Mouse (Mus musculus) midbrain, embryonic 10.5 days (tissue): ENCODE measurements around the gene Pqlc2. TPM values are rescaled to one million over a fixed set of nuclear protein-coding genes. Genes with fewer than 3 reads are reported as not detected.

Experiments
- DNase-seq: peaks from one replicate; pipeline ENCODE4 v3.0.0-alpha.2; 2017; ENCODE audit warnings: low spot score
- H3K27ac ChIP-seq: fragments of 300-500 bp; sonication (generic); replicated peaks from 2 replicates; pipeline ENCODE4 v1.5.1; 2016; ENCODE audit warnings: mild to moderate bottlenecking
- H3K27me3 ChIP-seq: fragments of 300-500 bp; sonication (generic); 2 replicates; pipeline ENCODE4 v1.6.1; 2016; ENCODE audit warnings: low read depth, mild to moderate bottlenecking; ENCODE audit not compliant: poor library complexity, severe bottlenecking
- H3K36me3 ChIP-seq: fragments of 300-500 bp; sonication (generic); 2 replicates; pipeline ENCODE4 v1.6.1; 2016; ENCODE audit warnings: mild to moderate bottlenecking, moderate library complexity
- H3K4me1 ChIP-seq: fragments of 300-500 bp; sonication (generic); 2 replicates; pipeline ENCODE4 v1.6.1; 2016
- H3K4me3 ChIP-seq: fragments of 300-500 bp; sonication (generic); 2 replicates; pipeline ENCODE4 v1.5.1; 2016; ENCODE audit warnings: mild to moderate bottlenecking, moderate library complexity
- H3K9me3 ChIP-seq: fragments of 300-500 bp; sonication (generic); replicated peaks from 2 replicates; pipeline ENCODE4 v1.6.1; 2016; ENCODE audit warnings: mild to moderate bottlenecking
- WGBS: fragments of 180-500 bp; shearing (Covaris S2); methylation state at CpG from one replicate; pipeline ENCODE4 v1.1.7; 2016; 5-methylcytosine and 5-hydroxymethylcytosine counted together
- polyA plus RNA-seq: library from polyadenylated mRNA; unstranded; fragments of >200 nt; fragmentation: Nextera tagmentation; extraction: Ambion mirVana; gene quantifications from 2 replicates; pipeline ENCODE4 v1.2.1, GENCODE M21; 2016

Gene Pqlc2
- polyA plus RNA-seq, 1 experiment from 2014 or later: 15.9 TPM

- no peak for DNase-seq
- peaks cover 26% of the 10 kb centered on the region for H3K27me3 ChIP-seq
- WGBS: 81% methylated on average over 6 of the region's 9 CpGs
- no peaks in the 10 kb centered on the region for H3K9me3 ChIP-seq
- H3K36me3 ChIP-seq: no peaks in the 10 kb centered on the region
- peaks cover 10% of the 10 kb centered on the region; the same call in 1 of the 2 replicates for H3K4me1 ChIP-seq
- no peak overlapping the region for H3K4me3 ChIP-seq
- no peak overlapping the region for H3K27ac ChIP-seq
Measured at GRCm38 (mm10) chr4:139334631-139335295, 24.3 kb upstream of the Pqlc2 start.

- Histone ChIP-seq H3K36me3 (no peaks in the 10 kb centered on the region), H3K4me3 (peak overlapping the region; percentile 38), H3K27me3 (peaks cover 9% of the 10 kb centered on the region), H3K4me1 (peaks cover 5% of the 10 kb centered on the region; the same call in 1 of the 2 replicates), H3K27ac (0 out of 2 replicates have a peak overlapping the region, but pooled peaks have one; percentile 2), H3K9me3 (no peaks in the 10 kb centered on the region)
- WGBS: 8% methylated on average over 10 of the region's 10 CpGs
- DNase-seq: peak; percentile 76
Measured at GRCm38 (mm10) chr4:139330605-139331004, 20.1 kb upstream of the Pqlc2 start.

GRCm38 (mm10) chr4:139319740-139320139 lies 9.2 kb upstream of the Pqlc2 start:
- Histone ChIP-seq H3K27ac (no peak overlapping the region), H3K36me3 (peaks cover 48% of the 10 kb centered on the region)
- 91% methylated on average over 4 of the region's 4 CpGs for WGBS

GRCm38 (mm10) chr4:139318449-139318848 lies 7.9 kb upstream of the Pqlc2 start:
- no peaks in the 10 kb centered on the region for H3K4me1 ChIP-seq
- H3K36me3 ChIP-seq: peaks cover 59% of the 10 kb centered on the region
- H3K27ac ChIP-seq: no peak overlapping the region
- no peak for DNase-seq
- WGBS: 95% methylated on average over 11 of the region's 11 CpGs
- no peaks in the 10 kb centered on the region for H3K27me3 ChIP-seq
- H3K9me3 ChIP-seq: no peaks in the 10 kb centered on the region
- H3K4me3 ChIP-seq: no peak overlapping the region

More at GRCm38 (mm10) chr4:139319740-139320139, 9.2 kb upstream of the Pqlc2 start:
- no peak overlapping the region for H3K4me3 ChIP-seq
- H3K9me3 ChIP-seq: no peaks in the 10 kb centered on the region
- no peak for DNase-seq
- H3K27me3 ChIP-seq: no peaks in the 10 kb centered on the region
- H3K4me1 ChIP-seq: no peaks in the 10 kb centered on the region

GRCm38 (mm10) chr4:139312632-139313031 lies 2.1 kb upstream of the Pqlc2 start:
- H3K4me1 ChIP-seq: peaks cover 32% of the 10 kb centered on the region
- H3K4me3 ChIP-seq: no peak overlapping the region
- peak; percentile 35 for DNase-seq
- H3K36me3 ChIP-seq: peaks cover 38% of the 10 kb centered on the region
- WGBS: 50% methylated on average over 4 of the region's 4 CpGs
- no peak overlapping the region for H3K27ac ChIP-seq
- no peaks in the 10 kb centered on the region for H3K9me3 ChIP-seq
- H3K27me3 ChIP-seq: peaks cover 30% of the 10 kb centered on the region

GRCm38 (mm10) chr4:139311707-139312106 lies 1.2 kb upstream of the Pqlc2 start:
- WGBS: 22% methylated on average over 14 of the region's 14 CpGs
- H3K27me3 ChIP-seq: peaks cover 30% of the 10 kb centered on the region
- peak overlapping the region; percentile 96 for H3K4me3 ChIP-seq
- DNase-seq: no peak
- peaks cover 29% of the 10 kb centered on the region for H3K36me3 ChIP-seq
- peak overlapping the region; percentile 93 for H3K27ac ChIP-seq
- H3K9me3 ChIP-seq: no peaks in the 10 kb centered on the region
- peaks cover 32% of the 10 kb centered on the region for H3K4me1 ChIP-seq

GRCm38 (mm10) chr4:139310899-139311701 lies 592 bp upstream of the Pqlc2 start:
- Histone ChIP-seq H3K27me3 (peaks cover 30% of the 10 kb centered on the region), H3K36me3 (peaks cover 24% of the 10 kb centered on the region), H3K4me1 (peaks cover 32% of the 10 kb centered on the region), H3K4me3 (peak overlapping the region; percentile 96), H3K9me3 (no peaks in the 10 kb centered on the region), H3K27ac (peak overlapping the region; percentile 93)
- no peak for DNase-seq
- under 1% methylated on average over 53 of the region's 53 CpGs for WGBS

GRCm38 (mm10) chr4:139309651-139310050 lies 857 bp downstream of the Pqlc2 start:
- no peak for DNase-seq
- Histone ChIP-seq H3K27ac (no peak overlapping the region), H3K9me3 (no peaks in the 10 kb centered on the region), H3K4me3 (peak overlapping the region; percentile 96), H3K4me1 (peaks cover 32% of the 10 kb centered on the region), H3K36me3 (peaks cover 13% of the 10 kb centered on the region), H3K27me3 (peaks cover 30% of the 10 kb centered on the region)
- WGBS: 20% methylated on average over 6 of the region's 6 CpGs

- no peak overlapping the region for H3K27ac ChIP-seq
- no peak overlapping the region for H3K4me3 ChIP-seq
- H3K36me3 ChIP-seq: 0 out of 2 replicates have a peak, but pooled peaks cover 3% of the 10 kb centered on the region
- H3K27me3 ChIP-seq: peaks cover 30% of the 10 kb centered on the region
- no peaks in the 10 kb centered on the region for H3K9me3 ChIP-seq
- 79% methylated on average over 5 of the region's 5 CpGs for WGBS
- H3K4me1 ChIP-seq: peaks cover 32% of the 10 kb centered on the region
- DNase-seq: no peak
Measured at GRCm38 (mm10) chr4:139307916-139308315, 2.6 kb downstream of the Pqlc2 start.

GRCm38 (mm10) chr4:139305521-139305920 lies 5.0 kb downstream of the Pqlc2 start:
- H3K9me3 ChIP-seq: no peaks in the 10 kb centered on the region
- no peak for DNase-seq
- peaks cover 17% of the 10 kb centered on the region for H3K27me3 ChIP-seq
- H3K27ac ChIP-seq: no peak overlapping the region
- no peak overlapping the region for H3K4me3 ChIP-seq
- peaks cover 14% of the 10 kb centered on the region for H3K4me1 ChIP-seq
- WGBS: 90% methylated on average over 3 of the region's 3 CpGs
- H3K36me3 ChIP-seq: peaks cover 17% of the 10 kb centered on the region

GRCm38 (mm10) chr4:139302241-139302640 lies 8.3 kb downstream of the Pqlc2 start:
- H3K9me3 ChIP-seq: no peaks in the 10 kb centered on the region
- H3K27ac ChIP-seq: no peak overlapping the region
- H3K4me3 ChIP-seq: no peak overlapping the region
- 66% methylated on average over 5 of the region's 5 CpGs for WGBS
- peaks cover 35% of the 10 kb centered on the region for H3K36me3 ChIP-seq
- no peak for DNase-seq
- H3K4me1 ChIP-seq: no peaks in the 10 kb centered on the region
- no peaks in the 10 kb centered on the region for H3K27me3 ChIP-seq

- H3K9me3 ChIP-seq: no peaks in the 10 kb centered on the region
- H3K27me3 ChIP-seq: no peaks in the 10 kb centered on the region
- H3K4me3 ChIP-seq: no peak overlapping the region
- peaks cover 35% of the 10 kb centered on the region for H3K36me3 ChIP-seq
- no peak for DNase-seq
- 93% methylated on average over 8 of the region's 8 CpGs for WGBS
- H3K4me1 ChIP-seq: no peaks in the 10 kb centered on the region
- no peak overlapping the region for H3K27ac ChIP-seq
Measured at GRCm38 (mm10) chr4:139301780-139302179, 8.7 kb downstream of the Pqlc2 start.
